ENCODE assay signal across 24 mouse cellular contexts in the genomic region with DNA sequence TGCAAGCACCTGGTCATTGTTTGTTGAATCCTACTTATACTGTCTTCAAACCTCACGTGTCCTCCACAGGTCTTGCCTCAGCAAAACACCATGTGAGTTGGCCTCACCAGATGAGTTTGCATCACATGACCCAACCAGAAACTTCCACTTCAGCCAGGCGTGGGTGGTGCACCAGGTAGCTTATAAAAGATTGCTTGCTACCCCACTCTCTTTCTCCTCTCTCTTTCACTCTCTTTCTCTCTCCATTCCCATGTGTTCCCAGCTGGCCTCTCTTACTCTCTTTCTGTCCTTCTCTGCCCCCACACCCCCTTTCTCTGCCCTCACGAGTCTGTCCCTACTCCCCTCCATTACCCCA.
A peak's percentile ranks its signal among the peaks of the same experiment; 100 is the strongest.
DNase-seq lines count a peak whose midpoint lies in the region; ATAC-seq and TF ChIP-seq lines count a peak whose summit lies in the region.
"Had no signal": no experiment of that assay in that cellular context is flagged by ENCODE, and none has a peak within 500 bp of the region (broad histone marks: within the 10 kb centered on the region; RNA-seq: fewer than 3 reads in every experiment).

No protein-coding gene starts in this region.

- in situ Hi-C loops in CH12.LX (cut with MboI; ENCODE audit: low pct_ligation_motif_present, low pct_unique_long_range_greater_than_20kb, low sequenced_read_pairs): loop anchor here (10.0 to 25.0 kb wide), 4 partner anchors 139 to 467 kb away; partner anchors contain the start of gene Rps13

- TF ChIP-seq POLR2A in CH12.LX (IDR thresholded peaks at IDR 0.05; ENCODE audit: low read depth, low read length): no peak
- no peak for TF ChIP-seq POLR2A in cerebellum, adult 2 months (IDR thresholded peaks at IDR 0.05; ENCODE audit: borderline replicate concordance, insufficient read depth, low read length)

- no peaks in the 10 kb centered on the region for H3K79me2 ChIP-seq in CH12.LX (replicated peaks; ENCODE audit: control insufficient read depth, extremely low read depth, insufficient read depth, poor library complexity, severe bottlenecking)

- no peaks in the 10 kb centered on the region for H3K27me3 ChIP-seq in intestine, embryonic 14.5 days (replicated peaks; ENCODE audit: control insufficient read depth, insufficient read depth, low read length)
- H3K27me3 ChIP-seq in intestine, postnatal 0 days (replicated peaks; ENCODE audit: control insufficient read depth, insufficient read depth, low read length): no peaks in the 10 kb centered on the region
- no peaks in the 10 kb centered on the region for H3K27me3 ChIP-seq in CH12.LX (replicated peaks)
- no peaks in the 10 kb centered on the region for H3K27me3 ChIP-seq in cerebellum, adult 2 months (ENCODE audit: control insufficient read depth, insufficient read depth, low read length)
- H3K27me3 ChIP-seq in liver, embryonic 11.5 days (replicated peaks; ENCODE audit: control insufficient read depth, insufficient read depth, low read length): no peaks in the 10 kb centered on the region
- no peaks in the 10 kb centered on the region for H3K27me3 ChIP-seq in midbrain, embryonic 14.5 days (ENCODE audit: control insufficient read depth, insufficient read depth, low read length)
- H3K27me3 ChIP-seq: embryonic facial prominence, embryonic 13.5 days; embryonic facial prominence, embryonic 15.5 days; forebrain, embryonic 12.5 days had no signal

- TF ChIP-seq EP300 in CH12.LX (IDR thresholded peaks at IDR 0.05; ENCODE audit: low read length): no peak

- no peaks in the 10 kb centered on the region for H3K9me3 ChIP-seq in intestine, embryonic 14.5 days (ENCODE audit: control insufficient read depth, low read length)
- H3K9me3 ChIP-seq in intestine, postnatal 0 days (ENCODE audit: control insufficient read depth): no peaks in the 10 kb centered on the region
- H3K9me3 ChIP-seq in CH12.LX (replicated peaks; ENCODE audit: low read length): no peaks in the 10 kb centered on the region
- no peaks in the 10 kb centered on the region for H3K9me3 ChIP-seq in liver, embryonic 11.5 days (ENCODE audit: control insufficient read depth, low read length)
- H3K9me3 ChIP-seq in midbrain, embryonic 14.5 days (ENCODE audit: control insufficient read depth, low read length): peaks cover 11% of the 10 kb centered on the region; the same call in 1 of the 2 replicates
- H3K9me3 ChIP-seq: embryonic facial prominence, embryonic 15.5 days; forebrain, embryonic 10.5 days; forebrain, embryonic 12.5 days had no signal

- peak; percentile 29 for DNase-seq in intestine, embryonic 14.5 days (ENCODE audit: low spot score)
- DNase-seq in CH12.LX (ENCODE audit: extremely low read depth): peak; percentile 31
- peak; percentile 9 for DNase-seq in gonadal fat pad, adult 2 months (ENCODE audit: low read depth)
- DNase-seq in cerebellum, adult 2 months: no peak
- no peak for DNase-seq in liver, embryonic 11.5 days (ENCODE audit: low spot score)
- DNase-seq in midbrain, embryonic 14.5 days: no peak
- DNase-seq: adrenal gland, adult 8-10 months; cerebellum, adult 11-12 months; cerebellum, adult 8-10 months; cerebellum, adult 9-11 months; cerebellum, postnatal 14 days; cerebellum, postnatal 36 days; embryo, embryonic 11 days had no signal

- H3K9ac ChIP-seq in intestine, embryonic 14.5 days (ENCODE audit: low read length): no peak overlapping the region
- no peak overlapping the region for H3K9ac ChIP-seq in intestine, postnatal 0 days (ENCODE audit: low read depth, low read length)
- H3K9ac ChIP-seq in CH12.LX (ENCODE audit: insufficient read depth, low read depth): no peak overlapping the region
- H3K9ac ChIP-seq in liver, embryonic 11.5 days (ENCODE audit: low read depth, low read length): no peak overlapping the region
- no peak overlapping the region for H3K9ac ChIP-seq in midbrain, embryonic 14.5 days (replicated peaks; ENCODE audit: low read length)
- H3K9ac ChIP-seq: embryonic facial prominence, embryonic 13.5 days; embryonic facial prominence, embryonic 15.5 days; forebrain, embryonic 12.5 days had no signal

- dilution Hi-C loops in CH12.LX (cut with MboI; ENCODE audit: extremely low pct_ligation_motif_present, extremely low pct_unique_long_range_greater_than_20kb, low sequenced_read_pairs): no loop called here

- no peaks in the 10 kb centered on the region for H3K36me3 ChIP-seq in intestine, embryonic 14.5 days (ENCODE audit: control insufficient read depth, insufficient read depth, low read length)
- H3K36me3 ChIP-seq in intestine, postnatal 0 days (ENCODE audit: control insufficient read depth, insufficient read depth): no peaks in the 10 kb centered on the region
- H3K36me3 ChIP-seq in CH12.LX (replicated peaks in 1 of 2; ENCODE audit: control insufficient read depth in 1 of 2, insufficient read depth in 1 of 2, low read length in 1 of 2): no peaks in the 10 kb centered on the region
- H3K36me3 ChIP-seq in liver, embryonic 11.5 days (ENCODE audit: control insufficient read depth, insufficient read depth, low read length): no peaks in the 10 kb centered on the region
- no peaks in the 10 kb centered on the region for H3K36me3 ChIP-seq in midbrain, embryonic 14.5 days (ENCODE audit: control insufficient read depth, insufficient read depth, low read length)
- H3K36me3 ChIP-seq: embryonic facial prominence, embryonic 13.5 days; embryonic facial prominence, embryonic 15.5 days; forebrain, embryonic 10.5 days; forebrain, embryonic 12.5 days had no signal

- WGBS in intestine, embryonic 14.5 days: 71% methylated on average over 3 of the region's 3 CpGs
- WGBS in intestine, postnatal 0 days: 55% methylated on average over 3 of the region's 3 CpGs
- 88% methylated on average over 3 of the region's 3 CpGs for WGBS in cerebellum, adult 2 months
- WGBS in liver, embryonic 11.5 days: 64% methylated on average over 3 of the region's 3 CpGs
- WGBS in midbrain, embryonic 14.5 days: 84% methylated on average over 3 of the region's 3 CpGs

- no peak for TF ChIP-seq RAD21 in CH12.LX (IDR thresholded peaks at IDR 0.05; ENCODE audit: low read depth, low read length)

- H3K4me2 ChIP-seq in intestine, embryonic 14.5 days (ENCODE audit: low read length): no peak overlapping the region
- H3K4me2 ChIP-seq in intestine, postnatal 0 days (replicated peaks; ENCODE audit: low read depth): no peak overlapping the region
- no peak overlapping the region for H3K4me2 ChIP-seq in CH12.LX (ENCODE audit: insufficient read depth, low read depth, poor library complexity, severe bottlenecking)
- H3K4me2 ChIP-seq in liver, embryonic 11.5 days: no peak overlapping the region
- no peak overlapping the region for H3K4me2 ChIP-seq in midbrain, embryonic 14.5 days (ENCODE audit: low read length)
- H3K4me2 ChIP-seq: embryonic facial prominence, embryonic 13.5 days; embryonic facial prominence, embryonic 15.5 days; forebrain, embryonic 12.5 days had no signal

- TF ChIP-seq CTCF in intestine, postnatal 0 days (IDR thresholded peaks at IDR 0.05; ENCODE audit: low read depth): no peak
- no peak for TF ChIP-seq CTCF in CH12.LX (conservative IDR thresholded peaks at IDR 0.05 in 1 of 2, IDR thresholded peaks at IDR 0.05 in 1 of 2; ENCODE audit: low read depth in 2 of 2, low read length in 2 of 2)
- TF ChIP-seq CTCF in cerebellum, adult 2 months (IDR thresholded peaks at IDR 0.05; ENCODE audit: borderline replicate concordance, insufficient read depth, low read depth, low read length): no peak

- H3K27ac ChIP-seq in intestine, embryonic 14.5 days (ENCODE audit: low read depth): no peak overlapping the region
- H3K27ac ChIP-seq in intestine, postnatal 0 days (ENCODE audit: low read depth, low read length): no peak overlapping the region
- no peak overlapping the region for H3K27ac ChIP-seq in CH12.LX (ENCODE audit: insufficient read depth, low read depth)
- H3K27ac ChIP-seq in cerebellum, adult 2 months (ENCODE audit: insufficient read depth, low read length): no peak overlapping the region
- H3K27ac ChIP-seq in liver, embryonic 11.5 days (ENCODE audit: low read depth, low read length): no peak overlapping the region
- H3K27ac ChIP-seq in midbrain, embryonic 14.5 days (replicated peaks; ENCODE audit: low read depth, low read length): no peak overlapping the region
- H3K27ac ChIP-seq: embryonic facial prominence, embryonic 13.5 days; embryonic facial prominence, embryonic 15.5 days; forebrain, embryonic 10.5 days; forebrain, embryonic 12.5 days had no signal

- no peak for ATAC-seq in intestine, embryonic 14.5 days (replicated peaks; ENCODE audit: low FRiP score, low TSS enrichment, low read depth)
- ATAC-seq in intestine, postnatal 0 days: no peak
- ATAC-seq in liver, embryonic 11.5 days (replicated peaks; ENCODE audit: low FRiP score): no peak
- ATAC-seq in midbrain, embryonic 14.5 days (ENCODE audit: low FRiP score, low TSS enrichment): no peak
- ATAC-seq: activated CD4-positive, CD25-positive, alpha-beta regulatory T cell, adult 4 months; CD4-positive, CD25-positive, alpha-beta regulatory T cell, adult 4 months; forebrain, embryonic 14.5 days; forebrain, embryonic 16.5 days; Patski had no signal

- no peak overlapping the region for H3K4me3 ChIP-seq in intestine, embryonic 14.5 days (ENCODE audit: low read depth, low read length)
- H3K4me3 ChIP-seq in intestine, postnatal 0 days (ENCODE audit: low read depth, low read length): no peak overlapping the region
- no peak overlapping the region for H3K4me3 ChIP-seq in CH12.LX (replicated peaks in 1 of 3; ENCODE audit: low read depth in 2 of 3, low read length in 2 of 3, poor library complexity in 1 of 3)
- H3K4me3 ChIP-seq in cerebellum, adult 2 months (replicated peaks; ENCODE audit: insufficient read depth, low read depth, low read length): no peak overlapping the region
- no peak overlapping the region for H3K4me3 ChIP-seq in liver, embryonic 11.5 days (ENCODE audit: low read depth, low read length)
- no peak overlapping the region for H3K4me3 ChIP-seq in midbrain, embryonic 14.5 days (replicated peaks; ENCODE audit: low read depth, low read length)
- H3K4me3 ChIP-seq: embryonic facial prominence, embryonic 13.5 days; embryonic facial prominence, embryonic 15.5 days; erythroblast, embryonic 14.5 days; forebrain, embryonic 10.5 days; forebrain, embryonic 12.5 days had no signal

- H3K4me1 ChIP-seq in intestine, embryonic 14.5 days (replicated peaks; ENCODE audit: control insufficient read depth, insufficient read depth, low read length): 0 out of 2 replicates have a peak, but pooled peaks cover 3% of the 10 kb centered on the region
- no peaks in the 10 kb centered on the region for H3K4me1 ChIP-seq in intestine, postnatal 0 days (replicated peaks; ENCODE audit: control insufficient read depth, insufficient read depth, low read length)
- peaks cover 9 to 25% of the 10 kb centered on the region in 2 experiments for H3K4me1 ChIP-seq in CH12.LX (ENCODE audit: control insufficient read depth in 1 of 2, insufficient read depth in 2 of 2)
- peaks cover 5% of the 10 kb centered on the region; the same call in 1 of the 2 replicates for H3K4me1 ChIP-seq in cerebellum, adult 2 months (ENCODE audit: control insufficient read depth, insufficient read depth, low read length)
- peaks cover 7% of the 10 kb centered on the region for H3K4me1 ChIP-seq in liver, embryonic 11.5 days (replicated peaks; ENCODE audit: control insufficient read depth, insufficient read depth, low read length)
- H3K4me1 ChIP-seq in midbrain, embryonic 14.5 days (ENCODE audit: control insufficient read depth, insufficient read depth, low read length): no peaks in the 10 kb centered on the region

TF ChIP-seq in CH12.LX, 34 proteins besides CTCF, POLR2A, EP300 and RAD21 (continues in another document):
- TF ChIP-seq BHLHE40 (IDR thresholded peaks at IDR 0.05; ENCODE audit: low read depth, low read length): peak; percentile 65

Comparison
In these comparisons a context has a peak if more than half of its experiments do, and no peak if none do; other contexts are left out.
1. DNase-seq: peak in intestine, embryonic 14.5 days (single experiment), CH12.LX (single experiment) and gonadal fat pad, adult 2 months (single experiment); none in cerebellum, adult 2 months (0 of 2), liver, embryonic 11.5 days (single experiment) and midbrain, embryonic 14.5 days (single experiment).